Mouse (Mus musculus): ENCODE data around the gene Fam98c.

DNA sequence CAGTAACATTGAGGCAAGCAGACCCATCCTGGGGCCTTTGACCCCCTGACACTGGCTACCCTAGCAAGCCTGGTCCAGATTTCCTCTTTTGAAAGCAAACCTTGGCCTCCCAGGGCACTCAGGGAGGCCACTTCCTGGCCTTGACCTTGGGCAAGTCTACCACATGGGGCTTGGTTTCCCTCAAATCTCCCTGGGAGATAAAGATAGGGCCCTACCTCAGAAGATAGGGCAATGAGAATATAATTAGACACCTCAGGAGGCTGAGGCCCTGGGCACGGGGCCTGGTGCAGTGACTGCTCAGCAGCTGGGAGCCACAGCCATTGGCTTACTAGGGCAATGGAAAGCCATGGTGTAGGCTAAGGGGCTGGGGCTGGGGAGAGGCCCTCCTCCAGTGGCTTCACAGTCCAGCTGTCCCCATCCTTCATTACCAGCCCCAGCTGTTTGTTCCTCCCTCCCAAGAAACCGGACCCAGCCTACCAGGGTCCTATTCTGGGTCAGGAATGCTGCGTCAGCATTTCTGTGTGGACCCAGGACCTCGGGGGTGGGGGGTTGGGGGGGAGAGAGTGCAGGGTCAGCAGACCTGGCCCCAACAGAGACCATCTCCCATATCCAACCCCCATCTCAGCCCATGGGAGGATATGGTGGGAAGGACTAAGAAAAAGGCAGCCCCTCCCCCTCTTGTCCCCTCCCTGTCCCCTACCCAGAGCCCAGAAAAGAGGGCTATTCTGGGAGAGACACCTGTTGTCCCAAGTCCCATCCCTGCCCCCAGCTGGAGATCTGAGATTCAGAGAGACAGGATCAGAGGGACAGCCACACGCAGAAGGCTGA lies 32.3 kb downstream of the Fam98c start:
- TF ChIP-seq CTCF (IDR thresholded peaks at IDR 0.05; ENCODE audit: insufficient read depth, low read depth, low read length) (no peak), POLR2A (IDR thresholded peaks at IDR 0.05; ENCODE audit: insufficient read depth, low read depth, low read length) (no peak)

Measured in olfactory bulb, adult 2 months (tissue).